Mouse (Mus musculus) left cerebral cortex, postnatal 25 days (tissue): Measurements from ENCODE around the gene Prkce. TPM values are rescaled to one million over a fixed set of nuclear protein-coding genes. Genes with fewer than 3 reads are reported as not detected.

Experiments
- DNase-seq, 2 experiments: peaks; one replicate each; pipeline ENCODE4 v3.0.0; 2022; ENCODE audit warnings: low spot score in 2 of 2, mixed read lengths in 1 of 2
- intact Hi-C: fragments of 180-260 bp; cut with DNase I; formaldehyde crosslinking; loops from one replicate; pipeline ENCODE4 v1.15.1; 2025
- total RNA-seq, 2 experiments: library from RNA; stranded (reverse); gene quantifications; 2 replicates each; pipeline ENCODE4 v1.2.3; 2021

The Prkce gene
- total RNA-seq, 2 experiments from 2014 or later: 269 to 275 TPM

- no peak for DNase-seq
- intact Hi-C loops: no loop called here
Observed at GRCm38 (mm10) chr17:86350236-86350635, 182.7 kb downstream of the Prkce start.

GRCm38 (mm10) chr17:86350791-86351261 lies 183.2 kb downstream of the Prkce start:
- DNase-seq: no peak
- intact Hi-C loops: no loop called here

GRCm38 (mm10) chr17:86351282-86351681 lies 183.7 kb downstream of the Prkce start:
- DNase-seq: no peak
- intact Hi-C loops: no loop called here

GRCm38 (mm10) chr17:86352247-86353037 lies 184.9 kb downstream of the Prkce start:
- no peak for DNase-seq
- intact Hi-C loops: no loop called here

- intact Hi-C loops: no loop called here
- no peak for DNase-seq
Observed at GRCm38 (mm10) chr17:86353679-86354078, 186.1 kb downstream of the Prkce start.

DNA sequence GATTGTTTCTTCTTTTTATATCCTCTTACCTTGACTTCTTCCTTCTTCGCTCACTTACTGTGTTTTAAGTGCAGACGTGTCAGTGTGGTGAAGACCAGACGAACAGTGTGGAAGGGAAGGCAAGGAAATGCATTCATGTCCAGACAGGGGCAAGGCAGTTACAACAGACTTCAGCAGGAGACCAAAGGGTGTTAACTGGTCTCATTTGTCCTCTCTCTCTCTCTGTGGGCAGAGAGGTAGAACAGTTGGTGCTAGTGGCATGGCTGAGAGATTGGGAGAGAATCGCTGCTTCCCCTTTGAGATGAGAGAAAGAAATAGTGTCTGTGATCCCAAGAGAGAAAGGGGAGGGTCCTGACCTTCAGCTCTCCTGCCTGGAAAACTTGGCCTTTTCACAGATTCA lies 186.5 kb downstream of the Prkce start:
- intact Hi-C loops: no loop called here

GRCm38 (mm10) chr17:86354896-86355295 lies 187.3 kb downstream of the Prkce start:
- intact Hi-C loops: no loop called here
- DNase-seq: no peak

More for the DNA sequence above, 186.5 kb downstream of the Prkce start:
- DNase-seq: no peak

GRCm38 (mm10) chr17:86355318-86355717 lies 187.7 kb downstream of the Prkce start:
- intact Hi-C loops: no loop called here

GRCm38 (mm10) chr17:86355772-86356451 lies 188.3 kb downstream of the Prkce start:
- intact Hi-C loops: no loop called here
- DNase-seq: no peak

More at GRCm38 (mm10) chr17:86355318-86355717, 187.7 kb downstream of the Prkce start:
- no peak for DNase-seq

GRCm38 (mm10) chr17:86358388-86358787 lies 190.8 kb downstream of the Prkce start:
- DNase-seq: no peak
- intact Hi-C loops: no loop called here

GRCm38 (mm10) chr17:86358847-86359246 lies 191.3 kb downstream of the Prkce start:
- no peak for DNase-seq
- intact Hi-C loops: no loop called here

DNA sequence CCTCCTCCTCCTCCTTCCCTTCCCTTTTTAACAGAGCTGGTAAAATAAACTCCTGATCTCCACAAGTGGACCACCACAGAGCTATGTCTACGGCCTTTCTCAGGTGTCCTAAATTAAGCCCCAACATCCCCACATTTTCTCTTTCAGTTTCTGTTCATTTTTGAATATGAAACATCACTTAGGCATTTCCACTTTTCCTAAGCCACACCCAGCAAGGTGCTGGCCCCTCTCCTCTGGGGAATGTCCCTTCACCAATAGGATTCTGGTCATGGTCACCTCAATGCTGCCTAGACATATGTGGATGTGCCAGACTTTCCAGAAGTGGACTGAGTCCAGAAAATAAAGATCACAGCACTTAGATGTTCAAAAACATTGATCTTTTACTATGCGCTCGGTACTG lies 193.3 kb downstream of the Prkce start:
- intact Hi-C loops: no loop called here
- no peak for DNase-seq

GRCm38 (mm10) chr17:86363356-86363755 lies 195.8 kb downstream of the Prkce start:
- intact Hi-C loops: no loop called here
- no peak for DNase-seq

GRCm38 (mm10) chr17:86364349-86365075 lies 196.9 kb downstream of the Prkce start:
- DNase-seq: peak in 1 of 2 experiments; percentile 13
- intact Hi-C loops: loop anchor here (5.0 kb wide), 1 partner anchor 73 kb away; no protein-coding TSS in a partner anchor

DNA sequence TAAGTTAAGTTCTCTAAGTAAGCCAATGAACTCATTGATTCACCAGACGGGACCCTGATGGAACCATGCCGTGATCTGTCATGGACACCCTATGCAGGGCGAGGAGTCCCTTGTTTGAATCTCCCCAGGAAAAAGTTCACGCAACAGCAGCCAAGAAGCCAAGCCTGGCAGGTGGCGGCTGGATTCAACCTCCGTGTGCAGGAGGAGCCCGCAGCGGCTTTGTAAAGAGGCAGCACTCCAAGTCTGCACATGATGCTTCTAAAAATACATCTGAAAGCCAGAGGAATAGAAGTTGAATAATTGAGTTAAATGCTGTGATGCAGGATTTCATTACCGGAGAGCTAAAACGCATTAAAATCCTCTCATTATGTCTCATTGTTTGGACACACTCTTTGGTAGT lies 199.3 kb downstream of the Prkce start:
- peak; percentile 62 to 79 for DNase-seq
- intact Hi-C loops: loop anchor here (5.0 kb wide), 1 partner anchor 70 kb away; no protein-coding TSS in a partner anchor

- DNase-seq: no peak
- intact Hi-C loops: loop anchor here (5.0 kb wide), 1 partner anchor 70 kb away; no protein-coding TSS in a partner anchor
Observed at GRCm38 (mm10) chr17:86367676-86368075, 200.1 kb downstream of the Prkce start.

DNA sequence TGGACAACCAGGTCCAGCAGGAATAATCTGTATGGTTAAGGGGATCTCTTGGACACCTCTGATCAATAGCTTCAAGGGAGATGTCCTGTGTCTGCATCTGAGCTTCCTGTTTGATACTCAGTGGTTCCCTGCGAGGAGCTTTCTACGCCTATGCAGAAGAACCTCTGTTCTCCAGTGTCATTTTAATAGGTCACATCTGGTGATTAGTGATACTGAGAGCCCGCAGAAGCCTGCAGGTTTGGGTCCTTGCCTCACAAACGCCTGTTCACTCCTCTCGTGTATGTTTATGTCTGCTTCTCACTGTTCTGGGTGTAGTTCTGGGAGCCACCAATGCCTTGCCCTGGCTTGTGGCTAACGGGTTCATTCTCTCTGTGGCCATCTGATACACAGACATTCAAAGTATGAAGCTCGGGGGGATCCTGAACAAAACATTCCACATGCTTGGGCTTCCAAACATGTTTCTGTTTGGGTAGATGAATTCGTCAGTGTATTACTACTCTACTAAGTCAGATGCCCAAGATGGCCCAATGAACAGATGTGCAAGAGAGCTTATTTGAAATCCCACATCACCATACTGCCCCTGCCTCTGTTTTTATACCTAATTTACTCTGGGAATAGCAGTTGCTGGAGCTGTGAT lies 202.6 kb downstream of the Prkce start:
- intact Hi-C loops: no loop called here
- DNase-seq: no peak

DNA sequence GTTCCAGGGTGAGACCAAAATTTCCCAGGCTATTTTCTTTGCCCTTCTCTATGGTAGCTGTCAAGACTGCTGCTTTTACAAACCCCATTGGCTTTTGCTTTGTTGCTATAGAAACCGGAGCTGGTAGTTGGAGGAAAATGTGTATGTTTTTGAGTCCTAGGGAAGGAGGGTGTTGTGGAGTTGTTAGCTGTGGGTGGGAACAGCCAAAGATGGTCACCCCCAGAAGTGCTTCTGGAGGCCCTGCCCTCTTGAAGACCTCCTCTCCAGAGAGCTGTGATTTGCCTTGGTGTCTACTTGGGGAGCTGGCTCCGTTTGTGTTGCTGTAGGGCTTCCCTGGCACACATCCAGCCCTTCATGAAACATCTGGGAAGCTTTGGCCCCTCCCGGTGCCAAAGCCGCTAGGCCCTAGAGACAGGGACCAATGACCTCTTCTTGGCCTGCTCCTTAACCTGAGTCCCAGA lies 203.5 kb downstream of the Prkce start:
- DNase-seq: peak in 1 of 2 experiments; percentile 73
- intact Hi-C loops: no loop called here

DNA sequence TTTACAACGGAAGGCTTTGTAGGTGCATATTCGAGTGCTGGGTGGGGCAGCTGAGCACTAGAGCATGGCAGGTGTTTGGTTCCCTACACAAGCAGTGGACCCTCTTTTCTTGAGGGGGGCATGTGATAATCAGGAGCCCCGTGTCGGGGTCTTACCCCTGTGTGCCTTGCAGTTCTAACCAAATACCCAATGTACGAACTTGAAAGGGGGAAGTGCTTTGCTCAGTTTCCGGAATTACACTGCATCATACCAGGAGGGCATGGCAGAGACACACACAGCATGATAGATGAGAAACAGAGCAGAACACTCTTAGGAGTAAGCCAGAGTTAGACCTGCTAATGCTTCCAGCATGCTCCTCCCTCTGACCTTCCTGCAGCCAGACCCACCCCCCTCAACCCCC lies 208.8 kb downstream of the Prkce start:
- no peak for DNase-seq
- intact Hi-C loops: no loop called here
